18 mouse cellular contexts compared by ENCODE assay signal in the genomic region with DNA sequence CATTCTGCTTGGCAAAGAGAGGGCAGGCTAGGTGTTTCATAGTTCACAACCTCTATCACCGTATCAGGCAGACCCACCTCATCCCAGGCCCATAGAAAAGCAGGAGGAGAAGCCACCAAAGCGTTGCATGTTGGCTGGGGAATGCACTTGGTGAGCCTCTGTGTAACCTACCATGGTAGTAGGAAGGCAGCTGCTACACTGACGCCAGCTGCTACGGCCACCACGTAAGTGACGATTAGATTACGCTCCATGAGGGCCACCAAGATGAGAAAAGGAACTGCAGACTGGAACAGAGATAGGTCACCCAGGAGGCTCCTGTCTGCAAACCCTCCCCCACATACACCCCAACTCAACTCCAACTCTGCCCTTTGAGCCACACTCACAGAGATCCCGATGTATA. TPM values are rescaled to one million over a fixed set of nuclear protein-coding genes. Genes with fewer than 3 reads are reported as not detected.
DNase-seq lines count a peak whose midpoint lies in the region; TF ChIP-seq lines count a peak whose summit lies in the region.
"Had no signal": no experiment of that assay in that cellular context is flagged by ENCODE, and none has a peak within 500 bp of the region (broad histone marks: within the 10 kb centered on the region; RNA-seq: fewer than 3 reads in every experiment).

No protein-coding gene starts in this region.

- TF ChIP-seq POLR2A in myocyte (IDR thresholded peaks at IDR 0.05; ENCODE audit: insufficient read length, low read depth), result no peak

- H3K36me3 ChIP-seq in myocyte (ENCODE audit: control insufficient read depth, insufficient read depth), result peaks cover 6% of the 10 kb centered on the region
- H3K36me3 ChIP-seq: G1E had no signal

- no peaks in the 10 kb centered on the region for H3K27me3 ChIP-seq in myocyte (ENCODE audit: control insufficient read depth, insufficient read depth, insufficient read length)
- H3K27me3 ChIP-seq: CH12.LX, Patski had no signal

- no peak for DNase-seq in adrenal gland, adult 2 months
- DNase-seq: adrenal gland, adult 8-10 months; adrenal gland, postnatal 14 days; adrenal gland, postnatal 25 days; adrenal gland, postnatal 36 days; B cell, adult 2 months; cerebellum, adult 11 months; cerebellum, adult 11-12 months; cerebellum, adult 18-20 months; cerebellum, adult 2 months; cerebellum, adult 8-10 months had no signal

- H3K79me2 ChIP-seq in myocyte (ENCODE audit: control insufficient read depth, insufficient read depth), result no peaks in the 10 kb centered on the region

- no peak overlapping the region for H3K4me2 ChIP-seq in myocyte (ENCODE audit: low read depth)

- no peak overlapping the region for H3K4me3 ChIP-seq in myocyte

- H3ac ChIP-seq in myocyte (ENCODE audit: control insufficient read depth, insufficient read length), result no peak overlapping the region

TF ChIP-seq in myocyte, 11 proteins besides CTCF, POLR2A, EP300 and RAD21:
- TF ChIP-seq MYOD1 (IDR thresholded peaks at IDR 0.05; ENCODE audit: control insufficient read depth in 1 of 3, insufficient read length in 2 of 3, low read depth in 2 of 3) (peak in 2 of 3 experiments; percentile 61 to 65), TCF12 (IDR thresholded peaks at IDR 0.05; ENCODE audit: insufficient read depth, poor library complexity, severe bottlenecking) (no peak), USF1 (IDR thresholded peaks at IDR 0.05; ENCODE audit: low read depth) (no peak), CEBPB (IDR thresholded peaks at IDR 0.05; ENCODE audit: insufficient read depth, poor library complexity, severe bottlenecking) (no peak), POLR2AphosphoS2 (IDR thresholded peaks at IDR 0.05; ENCODE audit: insufficient read length, low read depth) (no peak), SRF (IDR thresholded peaks at IDR 0.05; ENCODE audit: control insufficient read depth, insufficient read length, low read depth) (no peak), MYOG (IDR thresholded peaks at IDR 0.05; ENCODE audit: control insufficient read depth in 1 of 3, insufficient read depth in 1 of 3, insufficient read length in 2 of 3, low read depth in 2 of 3) (peak in 2 of 3 experiments; percentile 57 to 58), REST (IDR thresholded peaks at IDR 0.05; ENCODE audit: insufficient read depth, insufficient read length) (no peak), MAX (IDR thresholded peaks at IDR 0.05; ENCODE audit: low read depth) (no peak)

RNA-seq across cellular contexts. Expression of a gene that starts 11.9 kb away (rescaled TPM):
- polyA plus RNA-seq in myocyte (2012; fragmentation: generic; extraction: Trizol), result 7.5 TPM
- 10 to 100 TPM in 1 of 2 experiments, 1 to 10 TPM in 1; 3.7 to 28.5 TPM for total RNA-seq in adrenal gland, adult 2 months (2021)
- polyA plus RNA-seq in adrenal gland, adult 2 months (2012; rRNA removed), result 0.46 and 0.62 TPM in 2 replicates
- total RNA-seq: adrenal gland, postnatal 25 days had no signal
- polyA plus RNA-seq: G1E had no signal

RNA-seq across cellular contexts. Expression of a gene that starts 46.4 kb away (rescaled TPM):
- 9.6 TPM for polyA plus RNA-seq in myocyte (2012; fragmentation: generic; extraction: Trizol)
- 1 to 10 TPM; 1.6 to 2.6 TPM for total RNA-seq in adrenal gland, adult 2 months (2021)
- polyA plus RNA-seq in adrenal gland, adult 2 months (2012; rRNA removed), result 0.54 and 1.2 TPM in 2 replicates
- total RNA-seq: MEL had no signal
- polyA plus RNA-seq: activated CD4-positive, CD25-positive, alpha-beta regulatory T cell, adult 4 months; CD4-positive, CD25-positive, alpha-beta regulatory T cell, adult 4 months; G1E had no signal
